Mouse (Mus musculus) adrenal gland, adult 18-20 months (tissue): Measurements from ENCODE around the gene Fank1. TPM values are rescaled to one million over a fixed set of nuclear protein-coding genes. Genes with fewer than 3 reads are reported as not detected.
A peak's percentile ranks its signal among the peaks of the same experiment; 100 is the strongest.

Experiments
- DNase-seq, 2 experiments: peaks; one replicate each; pipeline ENCODE4 v3.0.0; 2021 to 2022; ENCODE audit warnings: low spot score in 2 of 2
- total RNA-seq, 2 experiments: library from RNA; stranded (reverse); gene quantifications; 1 replicate in 1 of 2; 2 replicates in 1 of 2; pipeline ENCODE4 v1.2.3; 2021

The Fank1 gene
- total RNA-seq, 2 experiments from 2014 or later = 0.36 to 0.48 TPM

GRCm38 (mm10) chr7:133768027-133768426, 8.6 kb upstream of the Fank1 start:
- no peak for DNase-seq

- DNase-seq = no peak
Observed at GRCm38 (mm10) chr7:133768517-133768916, 8.1 kb upstream of the Fank1 start.

- no peak for DNase-seq
Observed at GRCm38 (mm10) chr7:133775179-133775578, 1.5 kb upstream of the Fank1 start.

GRCm38 (mm10) chr7:133775796-133776625, 650 bp upstream of the Fank1 start:
- DNase-seq = peak; percentile 44 to 58

- no peak for DNase-seq
Observed at GRCm38 (mm10) chr7:133781583-133781982, 4.9 kb downstream of the Fank1 start.

GRCm38 (mm10) chr7:133781991-133782390, 5.3 kb downstream of the Fank1 start:
- no peak for DNase-seq

GRCm38 (mm10) chr7:133782717-133783435, 6.2 kb downstream of the Fank1 start, which contains the start of gene Dhx32:
Dhx32 (minus strand) TSS chr7:133782726.
- peak; percentile 76 for DNase-seq

- no peak for DNase-seq
Observed at GRCm38 (mm10) chr7:133787571-133787970, 10.9 kb downstream of the Fank1 start.

- no peak for DNase-seq
Observed at GRCm38 (mm10) chr7:133788147-133788546, 11.5 kb downstream of the Fank1 start.

GRCm38 (mm10) chr7:133790171-133790570, 13.5 kb downstream of the Fank1 start:
- no peak for DNase-seq

GRCm38 (mm10) chr7:133790608-133791229, 14.1 kb downstream of the Fank1 start:
- no peak for DNase-seq

- DNase-seq = no peak
Observed at GRCm38 (mm10) chr7:133792771-133793170, 16.1 kb downstream of the Fank1 start.

- peak; percentile 27 to 56 for DNase-seq
Observed at GRCm38 (mm10) chr7:133793248-133794131, 16.8 kb downstream of the Fank1 start.

- no peak for DNase-seq
Observed at GRCm38 (mm10) chr7:133794720-133795119, 18.1 kb downstream of the Fank1 start.

- DNase-seq = no peak
Observed at GRCm38 (mm10) chr7:133799928-133800327, 23.3 kb downstream of the Fank1 start.

- no peak for DNase-seq
Observed at GRCm38 (mm10) chr7:133801823-133802222, 25.2 kb downstream of the Fank1 start.

GRCm38 (mm10) chr7:133805614-133806175, 29.0 kb downstream of the Fank1 start:
- DNase-seq = peak; percentile 55 to 66

- DNase-seq = no peak
Observed at GRCm38 (mm10) chr7:133812927-133813326, 36.3 kb downstream of the Fank1 start.

- DNase-seq = no peak
Observed at GRCm38 (mm10) chr7:133813331-133813730, 36.7 kb downstream of the Fank1 start.

- no peak for DNase-seq
Observed at GRCm38 (mm10) chr7:133823751-133824150, 47.1 kb downstream of the Fank1 start.
